Mouse (Mus musculus) liver, postnatal 0 days (tissue): ENCODE data around the gene Dynll2. TPM values are rescaled to one million over a fixed set of nuclear protein-coding genes. Genes with fewer than 3 reads are reported as not detected.

Source experiments
- ATAC-seq: fragments of 200-750 bp; cut with Nextera tagmentation; 2 replicates; pipeline ENCODE4 v1.8.0; 2017; ENCODE audit warnings: mild to moderate bottlenecking, moderate library complexity
- DNase-seq: peaks from one replicate; pipeline ENCODE4 v3.0.0-alpha.2; 2016
- H3K27ac ChIP-seq: fragments of 300-500 bp; sonication (generic); 2 replicates; pipeline ENCODE4 v1.5.1; 2014; ENCODE audit warnings: antibody characterized with exemption, moderate library complexity, mild to moderate bottlenecking, low read depth
- H3K27me3 ChIP-seq: fragments of 300-500 bp; sonication (generic); 2 replicates; pipeline ENCODE4 v1.6.1; 2014; ENCODE audit warnings: low read length, control low read depth, mixed read lengths; ENCODE audit not compliant: insufficient read depth
- H3K36me3 ChIP-seq: fragments of 300-500 bp; sonication (generic); replicated peaks from 2 replicates; pipeline ENCODE4 v1.6.1; 2014; ENCODE audit warnings: mild to moderate bottlenecking, control low read depth, low read length, moderate library complexity, mixed read lengths; ENCODE audit not compliant: insufficient read depth
- H3K4me1 ChIP-seq: fragments of 300-500 bp; sonication (generic); 2 replicates; pipeline ENCODE4 v1.6.1; 2014; ENCODE audit warnings: antibody characterized with exemption, mild to moderate bottlenecking, control low read depth; ENCODE audit not compliant: insufficient read depth
- H3K4me2 ChIP-seq: fragments of 300-500 bp; sonication (generic); 2 replicates; pipeline ENCODE4 v1.6.1; 2014; ENCODE audit warnings: low read depth, mild to moderate bottlenecking, low read length, moderate library complexity, mixed read lengths
- H3K4me3 ChIP-seq: fragments of 300-500 bp; sonication (generic); 2 replicates; pipeline ENCODE4 v1.5.1; 2014; ENCODE audit warnings: low read depth, low read length
- H3K9ac ChIP-seq: fragments of 300-500 bp; sonication (generic); replicated peaks from 2 replicates; pipeline ENCODE4 v1.6.1; 2014; ENCODE audit warnings: mild to moderate bottlenecking, moderate library complexity
- H3K9me3 ChIP-seq: fragments of 300-500 bp; sonication (generic); 2 replicates; pipeline ENCODE4 v1.6.1; 2016; ENCODE audit warnings: mild to moderate bottlenecking, control low read depth, low read length, mixed read lengths
- CTCF ChIP-seq: sonication (generic); IDR thresholded peaks from 2 replicates; pipeline ENCODE4 v1.5.1; 2016; ENCODE audit warnings: antibody characterized with exemption, low read depth
- EP300 ChIP-seq: IDR thresholded peaks from 2 replicates; pipeline ENCODE4 v1.6.1; 2016; ENCODE audit warnings: antibody characterized with exemption, low read depth, mild to moderate bottlenecking
- WGBS: fragments of 180-500 bp; shearing (Covaris S2); extraction: QIAGEN DNeasy Blood & Tissue Kit; methylation state at CpG from one replicate; pipeline ENCODE4 v1.1.7; 2014; ENCODE audit not compliant: insufficient replicate concordance; 5-methylcytosine and 5-hydroxymethylcytosine counted together
- polyA plus RNA-seq: library from polyadenylated mRNA; unstranded; fragments of >200 nt; fragmentation: Nextera tagmentation; extraction: Ambion mirVana; gene quantifications from 2 replicates; pipeline ENCODE4 v1.2.1, GENCODE M21; 2015

Gene Dynll2
- polyA plus RNA-seq, 1 experiment from 2014 or later = 10.5 TPM

GRCm38 (mm10) chr11:87968356-87969122, 18.8 kb downstream of the Dynll2 start:
- WGBS = 18% methylated on average over 15 of the region's 20 CpGs
- H3K9me3 ChIP-seq = no peaks in the 10 kb centered on the region
- no peak overlapping the region for H3K9ac ChIP-seq
- no peak for DNase-seq
- H3K36me3 ChIP-seq = no peaks in the 10 kb centered on the region
- TF ChIP-seq CTCF = peak; percentile 34; the same call in 1 of the 2 replicates
- TF ChIP-seq EP300 = no peak
- no peak overlapping the region for H3K27ac ChIP-seq
- H3K27me3 ChIP-seq = no peaks in the 10 kb centered on the region
- peak overlapping the region; percentile 56 for H3K4me2 ChIP-seq
- ATAC-seq = peak; percentile 36; the same call in 1 of the 2 replicates
- H3K4me1 ChIP-seq = no peaks in the 10 kb centered on the region
- no peak overlapping the region for H3K4me3 ChIP-seq

- no peaks in the 10 kb centered on the region for H3K9me3 ChIP-seq
- peak; percentile 62 for ATAC-seq
Observed at GRCm38 (mm10) chr11:87967692-87968289, 19.5 kb downstream of the Dynll2 start.

GRCm38 (mm10) chr11:87966214-87966613, 21.1 kb downstream of the Dynll2 start:
- H3K9me3 ChIP-seq = no peaks in the 10 kb centered on the region
- no peaks in the 10 kb centered on the region for H3K27me3 ChIP-seq
- no peak overlapping the region for H3K9ac ChIP-seq
- 40% methylated on average over 10 of the region's 10 CpGs for WGBS
- no peaks in the 10 kb centered on the region for H3K36me3 ChIP-seq
- TF ChIP-seq CTCF = no peak
- TF ChIP-seq EP300 = no peak
- ATAC-seq (no peak), DNase-seq (no peak)
- no peak overlapping the region for H3K27ac ChIP-seq
- no peak overlapping the region for H3K4me2 ChIP-seq
- H3K4me3 ChIP-seq = no peak overlapping the region
- no peaks in the 10 kb centered on the region for H3K4me1 ChIP-seq

More at GRCm38 (mm10) chr11:87967692-87968289, 19.5 kb downstream of the Dynll2 start:
- H3K27me3 ChIP-seq = no peaks in the 10 kb centered on the region
- 0 out of 2 replicates have a peak overlapping the region, but pooled peaks have one; percentile 5 for H3K4me3 ChIP-seq
- no peak overlapping the region for H3K9ac ChIP-seq
- H3K27ac ChIP-seq = no peak overlapping the region
- H3K4me1 ChIP-seq = no peaks in the 10 kb centered on the region
- TF ChIP-seq EP300 = no peak
- TF ChIP-seq CTCF = peak; percentile 98
- no peaks in the 10 kb centered on the region for H3K36me3 ChIP-seq
- WGBS = 2% methylated on average over 17 of the region's 17 CpGs
- H3K4me2 ChIP-seq = peak overlapping the region; percentile 56
- DNase-seq = peak; percentile 87

GRCm38 (mm10) chr11:87965293-87965692, 22.0 kb downstream of the Dynll2 start:
- Histone ChIP-seq H3K4me2 (no peak overlapping the region), H3K27me3 (no peaks in the 10 kb centered on the region), H3K9me3 (no peaks in the 10 kb centered on the region), H3K4me3 (no peak overlapping the region), H3K9ac (no peak overlapping the region), H3K27ac (no peak overlapping the region), H3K4me1 (no peaks in the 10 kb centered on the region), H3K36me3 (no peaks in the 10 kb centered on the region)
- 44% methylated on average over 3 of the region's 3 CpGs for WGBS
- no peak for DNase-seq
- TF ChIP-seq EP300 = no peak
- TF ChIP-seq CTCF = no peak
- ATAC-seq = no peak

GRCm38 (mm10) chr11:87957066-87957465, 30.3 kb downstream of the Dynll2 start:
- Histone ChIP-seq H3K27me3 (no peaks in the 10 kb centered on the region), H3K27ac (no peak overlapping the region), H3K4me2 (no peak overlapping the region), H3K4me1 (no peaks in the 10 kb centered on the region), H3K9ac (no peak overlapping the region), H3K9me3 (no peaks in the 10 kb centered on the region), H3K36me3 (no peaks in the 10 kb centered on the region), H3K4me3 (no peak overlapping the region)
- WGBS = 31% methylated on average over 7 of the region's 7 CpGs
- TF ChIP-seq EP300 = no peak
- TF ChIP-seq CTCF = no peak
- DNase-seq (peak; percentile 27), ATAC-seq (no peak)

- Histone ChIP-seq H3K4me2 (no peak overlapping the region), H3K27ac (no peak overlapping the region), H3K9me3 (no peaks in the 10 kb centered on the region), H3K36me3 (no peaks in the 10 kb centered on the region), H3K4me3 (no peak overlapping the region), H3K9ac (no peak overlapping the region), H3K4me1 (no peaks in the 10 kb centered on the region), H3K27me3 (0 out of 2 replicates have a peak, but pooled peaks cover 2% of the 10 kb centered on the region)
- TF ChIP-seq CTCF (peak; percentile 45), EP300 (no peak)
- no peak for DNase-seq
- WGBS = 6% methylated on average over 1 of the region's 1 CpGs
- ATAC-seq = no peak
Observed at GRCm38 (mm10) chr11:87955144-87955543, 32.2 kb downstream of the Dynll2 start.
